Mouse (Mus musculus) urinary bladder, postnatal 36 days (tissue): ENCODE measurements around the gene Best3.
"Not testable (repeated sequence)": the region's sequence is repeated elsewhere in the genome, so short reads cannot be mapped to it uniquely, and the experiment has no call there.

ENCODE experiments used
- DNase-seq, 2 experiments: peaks; one replicate each; pipeline ENCODE4 v3.0.0; 2022; ENCODE audit warnings: low spot score in 2 of 2, mixed read lengths in 1 of 2

Best3 gene

GRCm38 (mm10) chr10:117026176-117026575, 40.1 kb downstream of the Best3 start:
- DNase-seq: no peak

- DNase-seq: no peak
These were observed 45.0 kb downstream of the Best3 start for GRCm38 (mm10) chr10:117031160-117031559.

GRCm38 (mm10) chr10:117033785-117034184, 47.7 kb downstream of the Best3 start:
- DNase-seq: peak; percentile 75 to 82

- DNase-seq: no peak
These were observed 54.2 kb downstream of the Best3 start for GRCm38 (mm10) chr10:117040355-117040754.

GRCm38 (mm10) chr10:117042295-117042694, 56.2 kb downstream of the Best3 start:
- no peak for DNase-seq

GRCm38 (mm10) chr10:117043497-117044166, 57.5 kb downstream of the Best3 start:
- not testable (repeated sequence) for DNase-seq

GRCm38 (mm10) chr10:117045175-117046056, 59.3 kb downstream of the Best3 start, which contains the start of gene Lrrc10:
TSS of gene Lrrc10 (plus strand) at chr10:117045341.
- no peak for DNase-seq

- no peak for DNase-seq
These were observed 63.1 kb downstream of the Best3 start for GRCm38 (mm10) chr10:117049253-117049652.

GRCm38 (mm10) chr10:117049961-117050597, 64.0 kb downstream of the Best3 start:
- no peak for DNase-seq

- DNase-seq: no peak
These were observed 69.6 kb downstream of the Best3 start for GRCm38 (mm10) chr10:117055668-117056067.

GRCm38 (mm10) chr10:117062894-117063253, 76.8 kb downstream of the Best3 start:
- no peak for DNase-seq

GRCm38 (mm10) chr10:117063254-117064021, 77.3 kb downstream of the Best3 start, which contains the start of gene Cct2:
TSS of gene Cct2 (minus strand) at chr10:117063814.
- DNase-seq: peak; percentile 80 to 90

GRCm38 (mm10) chr10:117064076-117064475, 78.0 kb downstream of the Best3 start:
- DNase-seq: no peak

GRCm38 (mm10) chr10:117069109-117069508, 83.0 kb downstream of the Best3 start:
- DNase-seq: no peak

GRCm38 (mm10) chr10:117072191-117072888, 86.2 kb downstream of the Best3 start:
- peak in 1 of 2 experiments; percentile 26 for DNase-seq

GRCm38 (mm10) chr10:117073176-117073575, 87.1 kb downstream of the Best3 start:
- no peak for DNase-seq
